Mouse (Mus musculus) urinary bladder, postnatal 4 days (tissue): ENCODE measurements around the gene Capza1.

Experiments used
- DNase-seq, 2 experiments: peaks; one replicate each; pipeline ENCODE4 v3.0.0; 2021 to 2022; ENCODE audit warnings: low spot score in 2 of 2

Capza1 gene

DNA sequence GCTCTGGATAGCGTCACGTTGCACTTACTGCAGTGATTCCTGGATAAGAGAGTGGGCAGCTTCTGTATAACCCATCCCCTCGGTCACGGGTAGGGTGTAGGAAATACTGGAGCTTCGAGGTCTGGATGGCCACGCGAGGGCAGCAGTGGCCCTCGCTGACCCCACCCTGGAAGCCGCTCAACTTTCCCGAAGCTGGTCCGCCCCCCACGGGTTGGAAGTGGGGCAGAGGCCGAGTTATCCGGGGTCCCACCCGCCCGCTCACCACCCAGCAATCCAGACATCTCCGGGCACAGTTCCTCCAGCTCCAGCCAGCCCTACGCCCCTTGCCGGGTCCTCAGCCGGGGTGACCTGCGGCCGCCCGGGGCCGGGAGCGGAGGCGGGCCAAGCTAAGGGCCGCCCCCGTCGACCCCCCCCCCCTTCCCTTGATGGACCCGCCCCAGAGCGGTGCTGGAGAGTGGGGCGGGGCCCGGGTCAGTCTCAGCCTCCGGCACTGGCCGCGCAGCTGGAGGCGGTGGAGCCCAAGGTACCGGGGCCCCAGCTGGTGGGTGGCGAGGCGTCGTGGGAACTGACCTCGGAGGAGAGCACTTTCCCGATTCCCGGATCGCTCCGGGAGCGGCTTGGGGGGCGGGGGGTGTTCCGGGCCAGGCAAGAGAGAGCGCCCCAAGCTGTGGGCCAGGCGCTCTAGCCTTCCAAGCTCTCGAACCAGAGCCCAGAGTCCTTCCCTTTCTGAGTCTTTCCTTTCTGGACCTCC lies 75.6 kb downstream of the Capza1 start:
- DNase-seq, result peak; percentile 84 to 88

- DNase-seq, result no peak
Observed at GRCm38 (mm10) chr3:104788075-104788474, 76.2 kb downstream of the Capza1 start, which contains the start of gene Rhoc. Rhoc (plus strand) TSS chr3:104788375.

GRCm38 (mm10) chr3:104785284-104785683 lies 79.0 kb downstream of the Capza1 start:
- DNase-seq, result no peak

GRCm38 (mm10) chr3:104783971-104784500 lies 80.3 kb downstream of the Capza1 start:
- no peak for DNase-seq

DNA sequence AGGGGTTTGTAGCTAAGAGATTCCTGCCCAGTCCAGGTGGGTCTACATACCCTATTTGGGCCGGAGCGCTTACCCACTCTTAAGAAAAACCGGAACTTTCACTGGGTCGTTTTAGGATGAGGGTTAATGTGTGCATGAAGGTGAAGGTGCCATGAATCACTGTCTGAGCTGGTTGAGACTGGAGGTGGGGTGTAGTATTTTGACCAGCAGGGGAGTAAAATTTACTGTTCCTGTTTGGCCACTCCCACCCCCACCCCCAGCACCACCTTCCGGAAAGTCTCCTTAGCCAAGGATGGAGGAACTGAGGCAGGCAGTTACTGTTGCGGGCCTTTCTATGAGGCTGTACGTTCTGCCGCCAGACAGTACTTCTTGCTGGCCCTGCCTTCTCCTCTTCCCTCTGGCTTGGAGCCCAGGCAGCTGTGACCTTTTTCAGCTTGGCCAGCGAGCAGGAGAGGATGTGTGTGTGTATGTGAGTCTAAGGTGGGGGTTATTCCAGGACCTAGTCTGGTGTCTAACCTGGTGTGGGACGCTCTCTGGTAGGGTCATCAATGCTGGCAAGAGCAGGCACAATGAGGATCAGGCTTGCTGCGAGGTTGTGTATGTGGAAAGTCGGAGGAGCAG lies 82.1 kb downstream of the Capza1 start:
- peak in 1 of 2 experiments; percentile 52 for DNase-seq

DNA sequence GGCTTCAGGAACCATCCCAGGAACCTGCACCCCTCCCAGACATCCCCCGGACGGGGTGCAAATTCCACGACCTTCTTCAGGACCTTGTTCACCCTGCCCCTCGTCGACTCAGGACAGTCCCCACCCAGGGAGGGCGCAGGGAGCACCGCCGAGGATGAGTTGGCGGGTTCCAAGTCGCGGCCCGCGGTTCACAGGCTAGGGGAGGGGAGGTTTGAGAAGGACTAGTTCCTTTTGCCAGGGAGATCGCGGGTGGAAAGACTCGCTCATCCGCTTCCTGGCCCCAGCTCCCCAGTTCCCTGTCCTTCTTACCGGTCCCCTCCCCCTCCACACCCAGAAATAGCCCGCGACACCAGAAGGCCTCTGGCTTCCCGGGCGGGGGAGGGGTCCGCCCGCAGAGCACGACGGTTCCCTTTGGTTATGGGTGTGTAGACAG lies 82.8 kb downstream of the Capza1 start, which contains the start of gene Fam19a3:
Fam19a3 (minus strand) TSS at position 370 of the 433 bp plus-strand sequence.
- DNase-seq, result no peak

GRCm38 (mm10) chr3:104780561-104781420 lies 83.5 kb downstream of the Capza1 start, which contains the start of gene Ppm1j:
Ppm1j (plus strand) TSS chr3:104781056.
- peak in 1 of 2 experiments; percentile 55 for DNase-seq

- no peak for DNase-seq
Observed at GRCm38 (mm10) chr3:104779949-104780348, 84.4 kb downstream of the Capza1 start.

DNA sequence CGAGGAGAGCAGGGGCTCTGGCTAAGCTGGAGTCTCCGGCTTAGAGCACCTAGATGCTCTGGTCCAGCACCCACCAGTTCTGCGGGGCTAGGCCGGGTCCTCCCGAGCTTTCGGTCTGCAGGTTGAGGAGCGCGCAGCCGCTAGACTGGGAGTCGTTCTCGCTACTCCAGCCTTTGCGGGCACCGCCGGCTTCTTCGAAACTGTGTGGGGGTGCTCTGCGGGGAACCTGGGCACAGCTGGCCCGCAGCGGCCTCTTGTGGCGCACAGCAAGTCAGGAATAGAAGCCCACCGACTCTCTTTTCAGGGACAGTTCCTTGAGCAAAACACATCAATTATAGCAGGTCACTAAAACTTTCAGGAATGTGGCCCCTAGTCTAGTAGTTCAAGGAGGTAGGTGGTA lies 87.0 kb downstream of the Capza1 start:
- DNase-seq, result no peak

DNA sequence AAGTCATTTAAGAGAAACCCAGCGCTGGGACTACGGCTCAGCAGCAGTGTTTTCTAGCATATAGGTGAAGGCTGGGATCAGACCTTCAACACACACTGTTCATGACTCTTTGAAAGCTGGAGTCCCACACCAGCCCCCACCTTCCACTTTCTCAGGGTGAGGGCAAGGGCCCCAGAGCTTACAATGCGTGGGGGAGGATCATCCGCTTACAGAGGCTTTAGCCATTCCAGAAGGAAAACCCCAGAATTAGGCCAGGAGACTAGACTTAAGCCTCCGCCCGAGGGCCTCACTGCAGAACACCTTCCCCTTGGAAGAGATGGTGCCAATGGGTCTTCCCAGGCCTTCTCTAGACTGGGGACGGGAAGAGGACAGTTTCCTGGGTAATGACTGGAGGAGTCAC lies 91.0 kb downstream of the Capza1 start:
- DNase-seq, result no peak
